Mouse (Mus musculus) intestine, postnatal 0 days (tissue): ENCODE results near the gene Zfp768. TPM values are rescaled to one million over a fixed set of nuclear protein-coding genes. Genes with fewer than 3 reads are reported as not detected.

Experiments
- ATAC-seq: fragments of 200-750 bp; cut with Nextera tagmentation; 2 replicates; pipeline ENCODE4 v1.8.0; 2017; ENCODE audit warnings: mild to moderate bottlenecking, moderate TSS enrichment, moderate library complexity
- H3K27ac ChIP-seq: fragments of 300-500 bp; sonication (generic); 2 replicates; pipeline ENCODE4 v1.5.1; 2014; ENCODE audit warnings: mild to moderate bottlenecking, low read depth, low read length, moderate library complexity
- H3K27me3 ChIP-seq: fragments of 300-500 bp; sonication (generic); replicated peaks from 2 replicates; pipeline ENCODE4 v1.6.1; 2014; ENCODE audit warnings: low read length, mixed read lengths; ENCODE audit not compliant: control insufficient read depth, insufficient read depth
- H3K36me3 ChIP-seq: fragments of 300-500 bp; sonication (generic); 2 replicates; pipeline ENCODE4 v1.6.1; 2014; ENCODE audit warnings: mild to moderate bottlenecking, moderate library complexity; ENCODE audit not compliant: control insufficient read depth, insufficient read depth
- H3K4me1 ChIP-seq: fragments of 300-500 bp; sonication (generic); replicated peaks from 2 replicates; pipeline ENCODE4 v1.6.1; 2014; ENCODE audit warnings: antibody characterized with exemption, low read length, mixed read lengths; ENCODE audit not compliant: control insufficient read depth, insufficient read depth
- H3K4me2 ChIP-seq: fragments of 300-500 bp; sonication (generic); replicated peaks from 2 replicates; pipeline ENCODE4 v1.6.1; 2014; ENCODE audit warnings: low read depth, mild to moderate bottlenecking, moderate library complexity
- H3K4me3 ChIP-seq: fragments of 300-500 bp; sonication (generic); 2 replicates; pipeline ENCODE4 v1.5.1; 2014; ENCODE audit warnings: low read depth, low read length
- H3K9ac ChIP-seq: fragments of 300-500 bp; sonication (generic); 2 replicates; pipeline ENCODE4 v1.6.1; 2014; ENCODE audit warnings: mild to moderate bottlenecking, low read depth, low read length
- H3K9me3 ChIP-seq: fragments of 300-500 bp; sonication (generic); 2 replicates; pipeline ENCODE4 v1.6.1; 2016; ENCODE audit warnings: mixed run types; ENCODE audit not compliant: control insufficient read depth
- CTCF ChIP-seq: sonication (generic); IDR thresholded peaks from 2 replicates; pipeline ENCODE4 v1.5.1; 2016; ENCODE audit warnings: low read depth, mild to moderate bottlenecking, control low read depth, antibody characterized with exemption, moderate library complexity
- WGBS: fragments of 180-500 bp; shearing (Covaris S2); extraction: QIAGEN DNeasy Blood & Tissue Kit; methylation state at CpG from one replicate; pipeline ENCODE4 v1.1.7; 2014; 5-methylcytosine and 5-hydroxymethylcytosine counted together
- polyA plus RNA-seq: library from polyadenylated mRNA; unstranded; fragments of >200 nt; fragmentation: Nextera tagmentation; extraction: Ambion mirVana; gene quantifications from 2 replicates; pipeline ENCODE4 v1.2.1, GENCODE M21; 2015

The Zfp768 gene
- polyA plus RNA-seq, 1 experiment from 2014 or later, result 16.3 TPM

- Histone ChIP-seq H3K4me1 (0 out of 2 replicates have a peak, but pooled peaks cover 2% of the 10 kb centered on the region), H3K27ac (no peak overlapping the region), H3K9me3 (no peaks in the 10 kb centered on the region), H3K4me3 (no peak overlapping the region), H3K36me3 (no peaks in the 10 kb centered on the region), H3K4me2 (no peak overlapping the region), H3K27me3 (no peaks in the 10 kb centered on the region), H3K9ac (no peak overlapping the region)
- TF ChIP-seq CTCF, result no peak
- WGBS, result 83% methylated on average over 5 of the region's 5 CpGs
- ATAC-seq, result no peak
These were observed 6.0 kb upstream of the Zfp768 start for GRCm38 (mm10) chr7:127351230-127352004.

GRCm38 (mm10) chr7:127346676-127347075, 1.3 kb upstream of the Zfp768 start:
- H3K4me3 ChIP-seq, result peak overlapping the region; percentile 75
- H3K9me3 ChIP-seq, result no peaks in the 10 kb centered on the region
- peaks cover 2% of the 10 kb centered on the region; the same call in 1 of the 2 replicates for H3K4me1 ChIP-seq
- H3K9ac ChIP-seq, result peak overlapping the region; percentile 85
- no peak for TF ChIP-seq CTCF
- peak; percentile 52 for ATAC-seq
- peak overlapping the region; percentile 99 for H3K27ac ChIP-seq
- 8% methylated on average over 8 of the region's 8 CpGs for WGBS
- H3K36me3 ChIP-seq, result peaks cover 8% of the 10 kb centered on the region; the same call in 1 of the 2 replicates
- no peaks in the 10 kb centered on the region for H3K27me3 ChIP-seq
- peak overlapping the region; percentile 84 for H3K4me2 ChIP-seq

- Histone ChIP-seq H3K4me2 (peak overlapping the region; percentile 84), H3K9ac (peak overlapping the region; percentile 85), H3K36me3 (peaks cover 8% of the 10 kb centered on the region; the same call in 1 of the 2 replicates), H3K4me1 (peaks cover 2% of the 10 kb centered on the region; the same call in 1 of the 2 replicates), H3K4me3 (peak overlapping the region; percentile 75), H3K9me3 (no peaks in the 10 kb centered on the region), H3K27me3 (no peaks in the 10 kb centered on the region), H3K27ac (peak overlapping the region; percentile 99)
- no peak for TF ChIP-seq CTCF
- under 1% methylated on average over 41 of the region's 42 CpGs for WGBS
- ATAC-seq, result peak; percentile 41
These were observed 297 bp downstream of the Zfp768 start for GRCm38 (mm10) chr7:127345092-127345491.

- peak overlapping the region; percentile 84 for H3K4me2 ChIP-seq
- TF ChIP-seq CTCF, result no peak
- WGBS, result 86% methylated on average over 8 of the region's 8 CpGs
- H3K4me1 ChIP-seq, result peaks cover 2% of the 10 kb centered on the region; the same call in 1 of the 2 replicates
- H3K9me3 ChIP-seq, result no peaks in the 10 kb centered on the region
- H3K4me3 ChIP-seq, result peak overlapping the region; percentile 75
- H3K9ac ChIP-seq, result peak overlapping the region; percentile 85
- H3K36me3 ChIP-seq, result peaks cover 8% of the 10 kb centered on the region; the same call in 1 of the 2 replicates
- ATAC-seq, result no peak
- H3K27me3 ChIP-seq, result no peaks in the 10 kb centered on the region
- no peak overlapping the region for H3K27ac ChIP-seq
These were observed 1.0 kb downstream of the Zfp768 start for GRCm38 (mm10) chr7:127344371-127344770.

GRCm38 (mm10) chr7:127343351-127344019, 1.9 kb downstream of the Zfp768 start:
- no peak overlapping the region for H3K9ac ChIP-seq
- peaks cover 8% of the 10 kb centered on the region; the same call in 1 of the 2 replicates for H3K36me3 ChIP-seq
- H3K4me3 ChIP-seq, result no peak overlapping the region
- peak overlapping the region; percentile 30 for H3K4me2 ChIP-seq
- no peak for ATAC-seq
- TF ChIP-seq CTCF, result no peak
- H3K27me3 ChIP-seq, result no peaks in the 10 kb centered on the region
- H3K9me3 ChIP-seq, result no peaks in the 10 kb centered on the region
- H3K27ac ChIP-seq, result peak overlapping the region; percentile 46; the same call in 1 of the 2 replicates
- 84% methylated on average over 38 of the region's 38 CpGs for WGBS
- peaks cover 2% of the 10 kb centered on the region; the same call in 1 of the 2 replicates for H3K4me1 ChIP-seq

- Histone ChIP-seq H3K9ac (no peak overlapping the region), H3K36me3 (peaks cover 8% of the 10 kb centered on the region; the same call in 1 of the 2 replicates), H3K4me1 (peaks cover 2% of the 10 kb centered on the region; the same call in 1 of the 2 replicates), H3K4me3 (no peak overlapping the region), H3K27me3 (no peaks in the 10 kb centered on the region), H3K4me2 (peak overlapping the region; percentile 30), H3K27ac (peak overlapping the region; percentile 46; the same call in 1 of the 2 replicates), H3K9me3 (no peaks in the 10 kb centered on the region)
- 90% methylated on average over 7 of the region's 7 CpGs for WGBS
- TF ChIP-seq CTCF, result no peak
- ATAC-seq, result no peak
These were observed 2.5 kb downstream of the Zfp768 start for GRCm38 (mm10) chr7:127342888-127343287.
